Comparison of ENCODE assay signal across 15 mouse cellular contexts in the genomic region with DNA sequence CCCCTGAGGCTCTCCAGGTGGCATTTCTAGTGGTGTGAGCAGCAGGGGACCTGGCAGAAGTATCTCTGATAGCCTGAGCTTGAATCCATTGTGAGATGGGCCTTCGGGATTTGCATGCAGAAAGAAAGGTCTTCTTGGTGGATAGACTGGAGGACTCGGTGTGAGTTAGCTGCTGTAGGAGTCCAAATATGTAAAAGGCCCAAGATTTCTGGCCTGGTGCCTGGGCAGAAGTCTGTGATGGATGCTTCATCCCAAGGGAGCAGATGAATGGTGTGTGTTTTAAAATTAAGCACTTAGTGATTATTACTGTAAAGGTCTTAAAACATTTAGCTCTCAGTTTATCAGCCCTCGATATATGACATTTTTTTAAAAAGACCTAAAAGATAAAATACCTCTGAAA.
DNase-seq lines count a peak whose midpoint lies in the region; ATAC-seq and TF ChIP-seq lines count a peak whose summit lies in the region.
"Had no signal": no experiment of that assay in that cellular context is flagged by ENCODE, and none has a peak within 500 bp of the region (broad histone marks: within the 10 kb centered on the region; RNA-seq: fewer than 3 reads in every experiment).

No protein-coding gene starts in this region.

- peak; percentile 15 for DNase-seq in kidney, postnatal 0 days (ENCODE audit: low spot score)
- no peak for DNase-seq in kidney, adult 8-10 months
- DNase-seq in lung, postnatal 14 days = no peak
- DNase-seq in testis, postnatal 10 days (ENCODE audit: low spot score) = no peak
- DNase-seq: adrenal gland, adult 8-10 months; adrenal gland, postnatal 36 days; cerebellum, adult 2 months; forebrain, postnatal 0 days; gastrocnemius, postnatal 14 days; heart, postnatal 14 days had no signal

- H3K36me3 ChIP-seq in kidney, postnatal 0 days (ENCODE audit: insufficient read depth, low read length) = no peaks in the 10 kb centered on the region
- no peaks in the 10 kb centered on the region for H3K36me3 ChIP-seq in lung, embryonic 15.5 days
- no peaks in the 10 kb centered on the region for H3K36me3 ChIP-seq in stomach, embryonic 15.5 days
- H3K36me3 ChIP-seq: embryonic facial prominence, embryonic 10.5 days; hindbrain, embryonic 13.5 days had no signal

- H3K4me2 ChIP-seq in kidney, postnatal 0 days (ENCODE audit: low read length) = no peak overlapping the region
- no peak overlapping the region for H3K4me2 ChIP-seq in lung, embryonic 15.5 days
- H3K4me2 ChIP-seq in stomach, embryonic 15.5 days = no peak overlapping the region
- H3K4me2 ChIP-seq: forebrain, embryonic 13.5 days; hindbrain, embryonic 13.5 days had no signal

- H3K27ac ChIP-seq in kidney, postnatal 0 days = no peak overlapping the region
- peak overlapping the region; percentile 70 for H3K27ac ChIP-seq in lung, embryonic 15.5 days
- H3K27ac ChIP-seq in stomach, embryonic 15.5 days = peak overlapping the region; percentile 69; the same call in 1 of the 2 replicates
- H3K27ac ChIP-seq: embryonic facial prominence, embryonic 10.5 days; forebrain, embryonic 13.5 days; hindbrain, embryonic 13.5 days had no signal

- no peak for TF ChIP-seq CTCF in kidney, postnatal 0 days (IDR thresholded peaks at IDR 0.05; ENCODE audit: low read depth)

- H3K27me3 ChIP-seq in kidney, postnatal 0 days (ENCODE audit: insufficient read depth, low read length) = no peaks in the 10 kb centered on the region
- no peaks in the 10 kb centered on the region for H3K27me3 ChIP-seq in lung, embryonic 15.5 days
- no peaks in the 10 kb centered on the region for H3K27me3 ChIP-seq in stomach, embryonic 15.5 days (replicated peaks)
- H3K27me3 ChIP-seq: forebrain, embryonic 13.5 days; hindbrain, embryonic 13.5 days had no signal

- no peaks in the 10 kb centered on the region for H3K9me3 ChIP-seq in kidney, postnatal 0 days (replicated peaks; ENCODE audit: low read length)
- no peaks in the 10 kb centered on the region for H3K9me3 ChIP-seq in lung, embryonic 15.5 days
- H3K9me3 ChIP-seq in stomach, embryonic 15.5 days = no peaks in the 10 kb centered on the region
- H3K9me3 ChIP-seq: hindbrain, embryonic 13.5 days had no signal

- H3K9ac ChIP-seq in kidney, postnatal 0 days (ENCODE audit: low read depth, low read length) = no peak overlapping the region
- H3K9ac ChIP-seq in lung, embryonic 15.5 days = no peak overlapping the region
- no peak overlapping the region for H3K9ac ChIP-seq in stomach, embryonic 15.5 days
- H3K9ac ChIP-seq: forebrain, embryonic 13.5 days; forebrain, postnatal 0 days; hindbrain, embryonic 13.5 days had no signal

- WGBS in kidney, postnatal 0 days = 70% methylated on average over 3 of the region's 3 CpGs
- WGBS in lung, embryonic 15.5 days = 41% methylated on average over 3 of the region's 3 CpGs
- 28% methylated on average over 3 of the region's 3 CpGs for WGBS in stomach, embryonic 15.5 days

- H3K4me3 ChIP-seq in kidney, postnatal 0 days (replicated peaks; ENCODE audit: low read depth, low read length) = no peak overlapping the region
- no peak overlapping the region for H3K4me3 ChIP-seq in lung, embryonic 15.5 days
- no peak overlapping the region for H3K4me3 ChIP-seq in stomach, embryonic 15.5 days (replicated peaks)
- H3K4me3 ChIP-seq: embryonic facial prominence, embryonic 10.5 days; forebrain, embryonic 13.5 days; hindbrain, embryonic 13.5 days had no signal

- H3K4me1 ChIP-seq in kidney, postnatal 0 days (replicated peaks; ENCODE audit: insufficient read depth, low read length) = no peaks in the 10 kb centered on the region
- H3K4me1 ChIP-seq in lung, embryonic 15.5 days = peaks cover 5% of the 10 kb centered on the region
- no peaks in the 10 kb centered on the region for H3K4me1 ChIP-seq in stomach, embryonic 15.5 days
- H3K4me1 ChIP-seq: embryonic facial prominence, embryonic 10.5 days; forebrain, embryonic 13.5 days; hindbrain, embryonic 13.5 days had no signal

- no peak for ATAC-seq in kidney, postnatal 0 days (replicated peaks; ENCODE audit: low FRiP score, low read depth)
- no peak; the same call in 1 of the 2 replicates for ATAC-seq in lung, embryonic 15.5 days (ENCODE audit: borderline replicate concordance, extremely low read depth, low FRiP score, low TSS enrichment)
- no peak; the same call in 1 of the 2 replicates for ATAC-seq in stomach, embryonic 15.5 days (ENCODE audit: insufficient read depth, low FRiP score, low read depth)
- ATAC-seq: forebrain, embryonic 13.5 days; forebrain, postnatal 0 days had no signal
